Mouse (Mus musculus) R1 (cell line): ENCODE results near the gene Stab2.

Experiments used
- DNase-seq: peaks from one replicate; pipeline ENCODE4 v3.0.0-alpha.2; 2018; ENCODE audit warnings: low read depth, low spot score

Gene Stab2

GRCm38 (mm10) chr10:86989838-86990237, 18.0 kb downstream of the Stab2 start:
- DNase-seq = no peak

GRCm38 (mm10) chr10:86976001-86976726, 31.7 kb downstream of the Stab2 start:
- DNase-seq = peak; percentile 46

- no peak for DNase-seq
Observed at GRCm38 (mm10) chr10:86973276-86973675, 34.5 kb downstream of the Stab2 start.

DNA sequence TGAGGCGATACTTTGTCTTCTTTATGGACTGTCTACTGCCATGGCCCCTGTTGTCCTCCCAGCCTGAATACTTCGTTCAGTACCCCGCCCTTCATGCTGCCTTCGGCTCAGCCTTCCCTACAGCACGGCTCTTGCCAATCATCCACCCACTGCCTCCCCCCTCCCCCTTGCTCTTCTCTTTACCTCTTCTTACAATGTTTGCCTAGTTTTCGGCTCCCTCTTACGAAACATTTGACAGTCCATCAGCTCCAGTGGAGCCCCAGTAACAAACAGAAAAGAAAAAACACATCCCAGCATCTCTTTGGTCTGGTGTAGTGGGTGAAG, 35.4 kb downstream of the Stab2 start:
- DNase-seq = no peak

DNA sequence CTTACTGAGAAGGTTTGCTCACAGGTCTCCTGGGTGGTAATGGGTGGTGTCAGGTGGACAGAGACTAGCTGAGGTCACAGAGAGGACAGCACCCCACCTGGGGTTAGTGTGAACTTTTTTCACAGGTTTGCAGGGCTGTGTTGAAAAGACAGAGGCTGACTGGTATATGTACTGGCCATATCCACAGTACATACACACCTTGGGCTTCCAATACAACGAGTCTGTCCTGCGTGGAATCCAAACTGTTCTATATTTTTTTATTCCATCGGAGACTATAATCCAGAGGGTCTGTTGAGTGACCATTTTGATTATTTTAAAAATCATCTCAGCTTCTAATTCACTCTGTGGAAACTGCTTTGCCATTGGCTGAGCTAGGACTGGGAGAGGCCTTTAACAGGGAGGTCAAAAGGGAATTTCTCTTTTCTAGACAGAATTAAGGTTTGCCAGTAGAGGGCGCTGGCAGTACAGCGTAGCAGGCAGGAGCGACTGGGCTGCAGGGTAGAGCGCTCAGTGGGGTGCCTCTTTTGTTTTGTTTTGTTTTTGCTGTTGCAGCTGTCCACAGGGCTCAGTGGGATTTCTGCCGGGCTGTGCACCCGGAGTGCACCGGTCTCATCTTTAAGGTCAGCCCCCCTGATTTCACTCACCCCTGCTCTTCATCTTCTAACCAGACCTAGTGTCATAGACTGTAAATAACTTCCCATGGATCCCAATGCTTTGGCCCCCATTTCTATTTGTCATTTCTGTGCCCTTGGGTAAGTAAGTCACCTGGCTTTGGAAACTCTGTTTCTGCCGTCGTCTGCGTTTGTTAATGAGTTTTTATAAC, 35.9 kb downstream of the Stab2 start:
- DNase-seq = peak; percentile 92

GRCm38 (mm10) chr10:86969346-86969745, 38.5 kb downstream of the Stab2 start:
- no peak for DNase-seq

- no peak for DNase-seq
Observed at GRCm38 (mm10) chr10:86961542-86962466, 46.0 kb downstream of the Stab2 start.

- DNase-seq = no peak
Observed at GRCm38 (mm10) chr10:86955299-86955698, 52.5 kb downstream of the Stab2 start.

DNA sequence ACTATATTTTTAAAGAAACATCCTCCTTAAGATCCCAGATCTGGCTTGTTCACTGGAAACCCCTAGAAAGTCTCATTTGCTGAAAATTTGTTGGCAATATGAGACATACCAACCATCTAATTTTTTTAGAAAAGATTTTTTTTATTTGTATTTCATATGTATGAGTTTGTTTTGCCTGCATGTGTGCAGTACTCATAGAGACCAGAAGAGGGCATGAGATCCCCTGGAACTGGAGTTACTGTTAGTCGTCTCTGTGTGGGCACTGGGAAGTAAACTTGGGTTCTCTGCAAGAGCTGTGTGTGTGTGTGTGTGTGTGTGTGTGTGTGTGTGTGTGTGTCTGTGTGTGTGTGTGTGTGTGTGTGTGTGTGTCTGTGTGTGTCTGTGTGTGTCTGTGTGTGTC, 55.1 kb downstream of the Stab2 start:
- peak; percentile 44 for DNase-seq

DNA sequence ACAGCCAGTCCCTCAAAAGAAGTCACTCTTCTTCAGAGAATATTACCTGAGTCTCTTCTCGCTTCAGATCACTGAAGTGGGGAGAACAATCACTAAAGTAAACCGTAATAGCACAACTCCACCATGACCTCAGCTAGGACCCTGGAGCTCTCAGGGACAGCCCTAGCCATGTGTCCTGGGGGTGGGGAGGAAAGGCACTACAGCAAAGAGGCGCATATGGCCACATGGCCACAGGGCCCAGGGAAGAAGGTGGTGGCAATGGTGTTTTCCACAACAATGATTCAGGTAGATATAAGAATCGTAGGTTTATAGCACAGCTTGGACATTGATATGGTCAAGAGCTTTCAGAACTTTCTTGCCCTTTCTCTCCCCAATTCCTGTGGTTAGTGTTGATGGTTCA, 57.0 kb downstream of the Stab2 start:
- DNase-seq = no peak

DNA sequence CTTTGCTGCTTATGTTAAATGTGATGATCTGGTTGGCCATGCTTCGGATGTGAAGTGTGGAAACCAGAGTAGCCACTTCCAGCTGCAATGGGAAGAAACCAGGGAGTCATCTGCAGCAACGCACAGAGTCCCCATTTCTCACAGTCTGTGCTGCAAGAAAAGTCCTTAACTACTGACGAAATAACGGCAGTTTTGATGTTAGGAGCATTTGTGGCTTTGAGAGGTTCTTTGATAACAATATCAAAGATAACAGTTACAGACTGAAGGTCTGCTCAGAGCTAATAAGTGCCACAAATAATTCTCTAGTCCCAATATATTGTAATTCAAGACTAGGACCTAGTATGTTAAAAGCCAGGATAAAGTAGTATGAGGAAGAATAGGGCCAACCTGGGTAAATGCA, 57.9 kb downstream of the Stab2 start:
- no peak for DNase-seq

DNA sequence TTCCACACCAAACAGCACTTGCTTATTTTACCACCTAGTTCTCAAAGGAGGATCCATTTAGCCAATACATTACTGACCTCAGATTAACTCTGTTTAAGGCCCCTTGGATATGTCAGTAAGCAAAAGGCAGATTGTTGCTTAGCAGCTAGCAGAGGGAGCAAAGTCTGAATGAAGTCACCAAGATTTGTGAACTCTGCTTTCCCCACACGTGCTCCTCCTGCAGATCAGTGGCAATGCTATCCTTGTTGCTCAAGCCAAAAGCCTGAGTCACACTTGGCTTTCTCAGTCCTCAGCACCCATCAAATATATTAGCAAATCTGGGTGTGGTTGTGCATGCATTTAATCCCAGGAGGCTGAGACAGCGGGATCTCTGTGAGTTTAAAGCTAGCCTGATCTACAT, 60.3 kb downstream of the Stab2 start:
- DNase-seq = peak; percentile 39

DNA sequence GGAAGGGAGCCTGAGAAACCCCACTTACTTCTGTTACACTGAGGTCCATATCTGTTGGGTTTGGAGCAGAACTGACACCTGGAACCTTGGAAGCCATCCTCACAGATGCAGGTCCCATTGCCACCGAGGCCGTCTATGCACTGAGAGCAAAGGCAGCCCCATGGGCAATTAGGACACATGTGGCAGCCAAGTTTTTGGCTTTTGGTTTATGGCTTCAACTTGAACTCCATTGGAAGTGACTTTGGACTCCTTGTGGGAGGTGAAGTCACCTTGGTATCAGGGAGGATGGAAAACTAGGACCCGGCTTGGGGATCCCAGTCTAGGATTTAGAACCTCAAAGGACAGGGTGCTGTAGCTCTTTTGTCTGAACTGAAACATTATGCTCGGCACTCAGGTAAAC, 67.2 kb downstream of the Stab2 start:
- no peak for DNase-seq

- no peak for DNase-seq
Observed at GRCm38 (mm10) chr10:86934376-86934775, 73.4 kb downstream of the Stab2 start.

GRCm38 (mm10) chr10:86933906-86934305, 73.9 kb downstream of the Stab2 start:
- no peak for DNase-seq

DNA sequence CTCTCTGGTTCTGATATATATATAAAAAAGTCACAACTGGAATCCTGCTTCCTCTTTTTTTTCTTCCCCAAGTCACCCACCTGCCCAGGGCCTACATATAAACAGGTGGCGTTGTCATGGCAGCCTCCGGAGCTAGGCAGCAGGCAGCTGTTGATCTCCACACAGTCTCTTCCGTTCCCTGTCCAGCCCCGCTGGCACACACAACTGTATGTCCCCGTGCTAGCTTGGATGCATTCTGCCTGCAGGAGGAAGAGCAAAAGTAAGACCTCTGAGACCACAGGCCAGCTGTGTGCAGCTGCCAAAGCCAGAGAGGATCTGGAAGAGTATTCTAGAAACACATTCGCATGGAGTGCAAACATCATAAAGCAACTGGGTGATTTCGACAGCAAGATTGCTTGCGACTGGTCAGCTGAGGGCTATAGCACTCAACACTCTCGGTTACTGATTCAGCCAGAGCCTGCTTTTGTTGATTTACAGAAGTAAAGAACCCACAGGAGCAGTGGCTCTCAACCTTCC, 74.6 kb downstream of the Stab2 start:
- no peak for DNase-seq

GRCm38 (mm10) chr10:86923602-86924001, 84.2 kb downstream of the Stab2 start:
- no peak for DNase-seq

DNA sequence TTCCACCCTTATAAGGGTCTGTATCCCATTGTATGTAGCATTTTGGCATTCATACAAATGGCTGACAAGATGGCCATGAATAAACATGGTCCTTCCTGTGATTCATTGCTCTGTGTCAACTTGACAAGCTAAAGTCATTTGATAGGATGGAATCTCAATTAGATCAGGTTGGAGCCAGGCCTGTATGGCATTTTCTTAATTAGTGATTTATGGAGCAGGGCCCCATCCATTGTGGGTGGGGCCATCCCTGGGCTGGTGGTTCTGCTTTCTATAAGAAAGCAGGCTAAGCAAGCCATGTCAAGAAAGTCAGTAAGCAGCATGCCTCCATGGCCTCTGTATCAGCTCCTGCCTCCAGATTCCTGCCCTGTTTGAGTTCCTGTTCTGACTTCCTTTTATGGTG, 92.2 kb downstream of the Stab2 start:
- no peak for DNase-seq

DNA sequence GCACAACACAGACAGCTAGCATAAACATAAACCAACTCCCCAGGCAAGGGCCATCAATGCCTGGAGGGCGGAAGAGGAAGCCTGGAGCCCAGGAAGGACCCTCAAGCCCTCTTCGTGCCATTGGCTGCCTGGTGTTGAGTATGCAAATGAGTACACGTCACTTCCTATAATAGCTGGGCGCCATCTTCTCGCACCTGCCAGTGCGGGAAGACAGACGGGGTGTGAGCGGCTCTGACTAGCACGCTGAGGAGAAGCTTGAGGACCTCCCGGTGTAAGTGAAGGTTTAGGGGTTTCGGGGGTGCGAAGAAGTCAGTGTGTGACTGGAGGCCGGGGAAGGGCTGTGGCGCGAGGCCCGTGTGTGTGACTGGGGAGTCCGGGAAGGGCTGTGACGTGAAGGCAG, 99.3 kb downstream of the Stab2 start:
- peak; percentile 65 for DNase-seq

DNA sequence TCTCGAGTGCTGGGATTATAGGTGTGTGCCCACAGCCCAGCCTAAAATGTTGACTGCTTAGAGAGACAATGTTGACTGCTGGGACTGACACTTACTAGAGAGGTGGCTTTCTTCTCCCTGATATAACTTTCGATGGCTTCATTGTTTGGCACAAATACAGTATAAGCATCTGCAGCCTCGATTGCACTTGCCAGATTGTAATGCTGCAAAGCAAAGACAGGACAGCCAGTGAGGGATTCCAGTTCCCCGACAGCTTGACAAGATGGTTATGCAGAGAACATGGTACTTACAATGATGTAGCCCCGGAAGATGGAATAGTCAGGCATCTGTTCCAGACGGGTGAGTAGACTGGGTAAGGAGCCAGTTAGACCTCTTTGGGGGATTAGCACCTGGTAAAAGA, 100.8 kb downstream of the Stab2 start:
- no peak for DNase-seq

- no peak for DNase-seq
Observed at GRCm38 (mm10) chr10:86895531-86895930, 112.3 kb downstream of the Stab2 start.

- DNase-seq = no peak
Observed at GRCm38 (mm10) chr10:86891066-86891465, 116.8 kb downstream of the Stab2 start.
